Mouse (Mus musculus) cerebellum, postnatal 25 days (tissue): ENCODE results near the gene Fxn.

Experiments used
- DNase-seq, 2 experiments: peaks; one replicate each; pipeline ENCODE4 v3.0.0; 2021; ENCODE audit warnings: mixed read lengths in 2 of 2

Gene Fxn

DNA sequence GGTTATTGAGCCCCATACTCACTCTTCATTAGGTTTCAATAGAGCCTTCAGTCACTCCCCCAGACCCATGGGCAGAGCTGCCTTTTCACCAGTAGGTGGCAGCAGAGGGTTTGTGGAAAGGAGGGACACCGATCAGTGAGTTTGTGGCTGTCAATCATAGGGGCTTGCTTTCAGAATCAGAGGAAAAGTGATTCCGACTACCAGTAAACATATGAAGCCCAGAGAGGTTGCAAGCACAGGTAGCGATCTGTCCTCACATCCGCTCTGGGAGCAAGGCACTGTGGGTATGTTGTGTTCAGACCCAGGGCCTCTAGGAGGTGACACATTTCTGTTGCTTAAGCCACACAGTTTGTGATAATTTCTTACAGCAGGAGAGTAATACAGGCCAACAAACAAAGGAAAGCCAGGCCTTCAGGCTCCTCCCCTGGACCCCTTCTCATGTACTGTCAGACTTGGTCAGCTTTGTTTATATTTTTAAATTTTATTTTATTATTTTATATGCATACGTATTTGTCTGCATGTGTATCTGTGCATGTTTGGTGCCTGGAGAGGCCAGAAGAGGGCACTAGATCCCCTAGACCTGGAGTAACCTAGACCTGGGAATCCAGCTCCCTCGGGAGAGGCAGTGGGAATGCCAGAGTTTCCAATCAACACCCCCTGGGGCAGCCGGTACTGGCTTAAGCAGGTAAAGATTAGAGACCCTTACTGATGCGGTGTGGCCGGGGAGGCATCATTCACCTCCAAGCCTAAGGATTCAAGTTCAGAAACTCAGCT, 20.8 kb upstream of the Fxn start:
- DNase-seq = peak; percentile 68 to 80

- DNase-seq = no peak
Measured at GRCm38 (mm10) chr19:24293537-24293936, 13.1 kb upstream of the Fxn start.

DNA sequence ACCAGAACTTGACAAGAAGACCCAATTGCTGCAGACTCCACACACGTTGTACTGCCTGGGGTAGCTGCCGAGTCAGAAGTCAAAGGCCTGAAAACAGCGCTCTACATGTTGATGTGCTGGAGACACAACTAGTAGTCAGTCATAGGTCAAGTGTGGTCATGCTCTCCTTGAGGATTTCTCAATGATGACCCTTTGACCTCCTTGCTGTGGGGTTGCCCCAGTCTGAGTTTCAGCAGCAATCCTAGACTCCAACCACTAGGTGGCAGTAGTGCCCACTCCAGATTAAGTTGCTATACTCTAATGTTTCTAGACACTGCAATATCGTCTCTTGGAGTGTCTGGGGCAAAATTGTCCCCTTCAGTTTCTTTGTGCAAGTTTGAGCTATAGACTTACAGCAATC, 3.8 kb upstream of the Fxn start:
- DNase-seq = peak; percentile 35 to 61

DNA sequence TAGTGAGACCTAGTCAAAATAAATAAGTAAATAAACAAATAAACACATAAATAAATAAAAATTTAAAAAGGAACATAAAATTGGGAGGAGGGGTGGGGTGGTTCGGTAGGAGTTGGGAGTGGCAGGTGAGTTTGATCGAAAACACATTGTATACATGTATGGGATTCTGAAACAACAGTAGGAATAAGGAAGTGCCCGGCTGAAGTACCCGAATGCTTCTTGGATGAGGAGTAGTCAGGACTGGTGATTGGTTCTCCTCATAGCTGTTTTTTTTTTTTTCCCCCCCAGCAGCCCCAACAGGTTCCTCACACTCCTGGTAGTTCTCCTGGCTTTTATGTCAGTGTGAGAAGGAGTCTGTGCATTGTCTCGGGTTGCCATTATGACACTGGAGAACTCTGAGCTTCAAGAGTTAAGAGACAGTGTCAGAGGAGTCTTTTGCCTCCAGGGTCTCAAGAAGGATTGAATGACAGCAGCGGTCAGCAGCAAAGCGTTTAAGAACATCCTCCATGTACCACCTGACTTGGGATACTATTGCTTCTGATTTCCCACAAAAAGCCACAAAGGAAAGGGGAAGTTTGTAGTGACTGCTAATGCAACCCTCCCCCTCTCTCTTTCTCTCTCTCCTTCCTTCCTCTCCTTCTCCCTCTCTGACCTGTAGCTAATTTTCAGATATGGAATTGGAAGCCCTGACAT, 1.0 kb upstream of the Fxn start:
- no peak for DNase-seq

DNA sequence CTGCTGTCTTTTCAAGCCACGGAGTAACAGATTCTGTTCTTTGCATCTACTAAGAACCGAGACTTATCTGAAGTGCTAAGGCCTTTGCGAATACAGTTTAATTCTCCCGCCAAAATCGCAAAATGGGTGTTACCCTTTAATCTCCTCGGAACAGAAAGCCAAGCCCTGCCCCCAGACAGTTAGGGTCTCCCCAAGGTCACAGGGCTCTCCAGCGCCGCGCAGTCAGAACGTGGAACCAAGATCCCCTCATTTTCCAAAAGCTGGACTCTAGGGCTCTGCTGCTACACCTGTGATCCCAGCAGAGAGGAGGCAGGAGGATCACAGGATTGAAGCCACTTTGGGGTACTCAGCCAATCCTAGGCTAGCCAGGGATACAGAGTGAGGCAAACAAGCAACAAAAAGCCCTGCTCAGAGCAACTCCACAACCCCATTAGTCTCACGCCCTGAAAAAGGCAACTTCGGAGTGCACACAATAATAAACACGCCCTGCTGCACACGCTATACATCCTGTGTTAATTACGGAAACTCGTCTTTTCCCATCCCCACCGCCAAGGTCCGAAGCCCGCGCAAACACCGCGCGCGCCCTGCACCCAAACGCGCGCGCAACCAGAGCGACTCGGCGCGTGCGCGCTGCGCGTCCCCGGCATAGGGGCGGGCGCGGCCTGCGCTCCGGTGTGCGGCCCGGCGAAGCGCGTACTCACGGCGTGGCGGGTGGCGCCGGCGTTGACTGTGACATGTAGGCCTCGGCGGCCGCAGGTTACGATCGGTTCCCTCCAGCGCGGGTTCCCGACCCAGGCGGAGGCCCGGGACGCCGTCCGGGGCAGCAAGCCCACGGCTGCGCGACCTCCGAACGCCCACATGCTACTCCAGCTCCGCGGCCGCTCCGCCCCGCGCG, 452 bp downstream of the Fxn start:
- DNase-seq = peak; percentile 93

DNA sequence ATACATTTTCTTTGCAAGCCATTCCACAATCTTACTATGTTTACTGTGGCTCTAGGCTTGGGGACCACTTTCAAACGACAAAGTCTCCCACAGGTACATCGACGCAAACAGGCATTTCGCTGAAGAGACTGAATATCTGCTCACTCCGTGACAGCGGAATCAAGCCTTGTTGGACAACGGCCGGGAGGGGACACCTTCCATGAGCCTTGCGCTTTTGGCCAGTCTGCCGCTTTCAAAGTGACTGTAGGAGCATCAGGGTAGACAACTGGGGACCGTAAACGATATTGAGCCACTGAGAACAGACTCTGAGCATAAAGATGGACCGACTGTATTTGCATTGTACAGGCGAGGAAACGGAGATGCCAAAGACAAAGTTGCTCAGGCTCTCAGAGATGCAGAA, 1.5 kb downstream of the Fxn start:
- no peak for DNase-seq

GRCm38 (mm10) chr19:24274281-24274680, 6.1 kb downstream of the Fxn start:
- no peak for DNase-seq

DNA sequence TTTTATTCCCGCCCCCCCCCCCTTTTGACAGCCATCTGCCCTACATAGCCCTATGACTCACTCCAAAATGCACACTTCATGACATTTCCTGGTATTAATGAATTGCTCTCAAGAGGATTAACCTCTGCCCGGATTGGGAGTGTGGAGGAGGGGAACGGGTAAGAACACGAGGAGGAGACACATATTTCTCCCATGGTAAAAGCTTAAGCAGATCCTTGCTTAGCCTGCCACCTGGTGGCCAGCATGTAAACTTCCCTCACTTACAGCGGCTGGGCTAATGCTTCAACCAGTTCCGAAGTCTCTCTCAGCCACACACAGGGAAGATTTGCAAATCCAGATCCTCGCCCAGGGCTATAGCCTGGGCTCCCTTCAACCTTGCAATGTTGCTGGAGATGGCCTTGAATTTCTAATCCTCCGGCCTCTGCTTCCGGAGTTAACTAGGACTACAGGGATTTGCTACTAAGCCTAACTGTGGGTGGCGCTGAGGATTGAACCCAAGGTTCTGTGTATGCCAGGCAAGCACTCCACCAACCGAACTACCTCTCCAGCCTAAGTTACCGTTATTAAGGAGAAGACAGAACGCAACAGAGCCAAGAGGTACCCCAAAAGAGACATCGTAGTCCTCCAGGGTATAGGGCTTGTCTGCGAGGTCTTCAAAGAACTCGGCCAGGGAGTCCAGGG, 8.5 kb downstream of the Fxn start:
- DNase-seq = peak; percentile 82 to 90

DNA sequence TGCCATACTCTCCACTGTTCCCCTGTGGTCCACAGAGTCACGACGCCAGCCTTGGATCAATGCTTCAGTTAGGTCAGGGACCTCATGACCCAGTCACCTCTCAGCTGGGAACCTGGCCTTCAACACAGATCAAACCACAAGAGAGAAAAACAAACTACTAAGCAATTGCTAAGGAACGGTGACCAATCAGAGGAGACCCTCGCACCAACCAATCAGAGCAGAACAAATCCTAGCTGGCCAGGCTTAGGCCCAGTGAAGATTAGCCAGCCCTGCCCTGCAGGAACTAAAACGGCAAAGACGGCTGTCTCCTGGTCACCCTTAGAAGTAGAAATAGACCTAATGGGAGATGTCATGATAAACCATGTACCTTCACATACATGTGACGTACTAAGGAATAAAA, 9.1 kb downstream of the Fxn start:
- DNase-seq = no peak

- DNase-seq = no peak
Measured at GRCm38 (mm10) chr19:24268531-24268930, 11.9 kb downstream of the Fxn start.

- no peak for DNase-seq
Measured at GRCm38 (mm10) chr19:24266046-24266830, 14.2 kb downstream of the Fxn start.

GRCm38 (mm10) chr19:24264991-24265390, 15.4 kb downstream of the Fxn start:
- DNase-seq = peak; percentile 78 to 89

DNA sequence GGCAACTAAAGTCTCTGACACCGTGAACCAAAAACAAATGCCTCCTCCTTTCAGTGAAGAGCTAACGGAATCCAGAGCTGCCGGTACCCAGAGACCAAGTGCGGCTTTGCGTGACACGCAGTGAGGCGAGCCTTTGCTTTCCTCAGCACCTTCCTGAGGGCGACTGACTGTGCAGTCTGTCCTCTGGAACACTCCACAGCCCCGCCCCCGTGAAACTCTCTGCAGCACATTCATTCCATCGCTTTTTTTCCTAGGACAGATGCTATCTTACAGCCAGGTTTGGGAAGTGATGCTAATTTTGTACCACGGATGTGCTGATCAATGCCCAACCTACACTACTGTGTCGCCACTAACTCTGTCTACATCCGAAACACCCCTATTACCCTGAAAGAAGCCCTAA, 17.7 kb downstream of the Fxn start:
- no peak for DNase-seq

GRCm38 (mm10) chr19:24259390-24260351, 20.7 kb downstream of the Fxn start:
- no peak for DNase-seq

- no peak for DNase-seq
Measured at GRCm38 (mm10) chr19:24258368-24258767, 22.0 kb downstream of the Fxn start.

- DNase-seq = no peak
Measured at GRCm38 (mm10) chr19:24257962-24258361, 22.4 kb downstream of the Fxn start.

DNA sequence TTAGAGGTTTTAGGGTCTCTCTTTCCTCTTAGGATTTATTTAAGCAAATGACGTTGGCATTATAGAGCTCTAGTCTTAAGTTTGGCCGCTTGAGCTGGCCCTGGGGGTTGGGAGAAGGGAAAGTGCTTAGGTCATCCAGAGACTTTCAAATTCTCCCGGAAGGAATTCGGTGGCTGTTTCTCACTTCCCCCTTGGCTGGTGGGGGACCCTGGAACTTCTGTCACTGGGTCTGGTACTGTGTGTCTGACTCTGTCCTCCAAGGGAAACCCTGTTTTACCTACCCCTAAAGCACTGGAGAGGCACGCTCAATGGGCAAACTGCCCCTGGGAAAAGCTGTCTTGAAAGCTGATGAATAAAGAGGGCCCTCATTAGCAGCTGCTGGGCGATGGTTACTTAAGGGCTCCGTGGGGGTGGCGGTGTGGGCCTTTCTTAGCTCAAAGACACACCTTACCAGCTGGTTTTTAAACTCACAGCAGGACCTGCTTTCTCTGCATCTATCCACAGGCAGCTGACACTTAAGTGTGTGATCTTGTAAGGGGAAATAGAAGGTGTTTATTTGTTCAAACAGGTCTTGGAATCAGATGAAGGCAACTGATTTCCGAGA, 26.6 kb downstream of the Fxn start:
- DNase-seq = no peak

DNA sequence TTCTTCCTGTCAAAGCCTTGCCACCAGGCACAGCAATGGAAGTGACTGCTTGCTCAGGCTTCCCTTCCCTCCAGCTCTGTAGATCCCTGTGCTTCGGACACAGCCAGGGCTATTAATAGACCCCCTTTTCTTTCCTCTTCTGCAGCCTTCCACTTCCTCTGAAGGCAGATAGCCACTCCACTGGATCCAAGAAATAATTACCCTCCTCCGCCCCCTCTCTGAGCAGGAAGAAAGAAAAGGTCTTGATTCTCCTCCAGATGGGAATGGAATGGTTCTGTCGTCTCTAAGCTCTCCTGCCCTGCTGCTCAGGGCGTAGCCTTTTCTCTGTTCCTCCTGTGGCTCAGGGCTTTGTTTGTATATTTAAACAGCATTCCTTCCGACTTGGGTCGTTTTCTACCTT, 28.5 kb downstream of the Fxn start:
- no peak for DNase-seq

GRCm38 (mm10) chr19:24243340-24243739, 37.1 kb downstream of the Fxn start:
- no peak for DNase-seq

- no peak for DNase-seq
Measured at GRCm38 (mm10) chr19:24241799-24242546, 38.4 kb downstream of the Fxn start.
